Mouse (Mus musculus) lung, embryonic 16.5 days (tissue): ENCODE results near the gene Gfral. TPM values are rescaled to one million over a fixed set of nuclear protein-coding genes. Genes with fewer than 3 reads are reported as not detected.
"Not testable (repeated sequence)": the region's sequence is repeated elsewhere in the genome, so short reads cannot be mapped to it uniquely, and the experiment has no call there.

Experiments used
- ATAC-seq: fragments of 200-750 bp; cut with Nextera tagmentation; 2 replicates; pipeline ENCODE4 v1.8.0; 2017; ENCODE audit warnings: low read depth, mild to moderate bottlenecking, moderate library complexity
- H3K27ac ChIP-seq: fragments of 300-500 bp; sonication (generic); 2 replicates; pipeline ENCODE4 v1.5.1; 2014; ENCODE audit warnings: mild to moderate bottlenecking, control low read depth, low read length
- H3K27me3 ChIP-seq: fragments of 300-500 bp; sonication (generic); 2 replicates; pipeline ENCODE4 v1.6.1; 2014; ENCODE audit warnings: low read depth, low read length, mixed read lengths; ENCODE audit not compliant: control insufficient read depth, insufficient read depth
- H3K36me3 ChIP-seq: fragments of 300-500 bp; sonication (generic); 2 replicates; pipeline ENCODE4 v1.6.1; 2014; ENCODE audit warnings: low read length; ENCODE audit not compliant: control insufficient read depth, insufficient read depth
- H3K4me1 ChIP-seq: fragments of 300-500 bp; sonication (generic); replicated peaks from 2 replicates; pipeline ENCODE4 v1.6.1; 2014; ENCODE audit warnings: low read length, mixed read lengths; ENCODE audit not compliant: control insufficient read depth, insufficient read depth
- H3K4me2 ChIP-seq: fragments of 300-500 bp; sonication (generic); 2 replicates; pipeline ENCODE4 v1.6.1; 2014; ENCODE audit warnings: low read depth, low read length, control low read depth
- H3K4me3 ChIP-seq: fragments of 300-500 bp; sonication (generic); 2 replicates; pipeline ENCODE4 v1.5.1; 2014; ENCODE audit warnings: mild to moderate bottlenecking, low read length, control low read depth
- H3K9ac ChIP-seq: fragments of 300-500 bp; sonication (generic); 2 replicates; pipeline ENCODE4 v1.6.1; 2014; ENCODE audit warnings: low read length, control low read depth
- H3K9me3 ChIP-seq: fragments of 300-500 bp; sonication (generic); 2 replicates; pipeline ENCODE4 v1.6.1; 2016; ENCODE audit warnings: low read length; ENCODE audit not compliant: control insufficient read depth
- WGBS: fragments of 180-500 bp; shearing (Covaris S2); extraction: QIAGEN DNeasy Blood & Tissue Kit; methylation state at CpG from one replicate; pipeline ENCODE4 v1.1.7; 2014; 5-methylcytosine and 5-hydroxymethylcytosine counted together
- polyA plus RNA-seq: library from polyadenylated mRNA; unstranded; fragments of >200 nt; fragmentation: Nextera tagmentation; extraction: Ambion mirVana; gene quantifications from 2 replicates; pipeline ENCODE4 v1.2.1, GENCODE M21; 2015

Gfral gene
- polyA plus RNA-seq, 1 experiment from 2014 or later, result not detected

GRCm38 (mm10) chr9:76145593-76145992 lies 67.9 kb downstream of the Gfral start:
- no peaks in the 10 kb centered on the region for H3K36me3 ChIP-seq
- no peaks in the 10 kb centered on the region for H3K4me1 ChIP-seq
- no peaks in the 10 kb centered on the region for H3K9me3 ChIP-seq
- no peaks in the 10 kb centered on the region for H3K27me3 ChIP-seq
- no peak overlapping the region for H3K9ac ChIP-seq
- H3K4me3 ChIP-seq, result no peak overlapping the region
- no peak overlapping the region for H3K4me2 ChIP-seq
- H3K27ac ChIP-seq, result no peak overlapping the region
- whole genome bisulfite sequencing, result 68% methylated on average over 3 of the region's 3 CpGs
- ATAC-seq, result no peak

- Histone ChIP-seq H3K9me3 (no peaks in the 10 kb centered on the region), H3K4me1 (no peaks in the 10 kb centered on the region), H3K9ac (no peak overlapping the region), H3K27me3 (no peaks in the 10 kb centered on the region), H3K27ac (no peak overlapping the region), H3K36me3 (no peaks in the 10 kb centered on the region), H3K4me2 (no peak overlapping the region), H3K4me3 (no peak overlapping the region)
- 0 out of 2 replicates have a peak, but pooled peaks have one; percentile 20 for ATAC-seq
- WGBS, result 64% methylated on average over 3 of the region's 3 CpGs
Measured at GRCm38 (mm10) chr9:76138378-76139109, 74.9 kb downstream of the Gfral start.

- no peak for ATAC-seq
- whole genome bisulfite sequencing, result 84% methylated on average over 6 of the region's 6 CpGs
Measured at GRCm38 (mm10) chr9:76134042-76134441, 79.4 kb downstream of the Gfral start.

GRCm38 (mm10) chr9:76129353-76129752 lies 84.1 kb downstream of the Gfral start:
- Histone ChIP-seq H3K27me3 (no peaks in the 10 kb centered on the region), H3K4me2 (no peak overlapping the region), H3K27ac (no peak overlapping the region), H3K4me1 (no peaks in the 10 kb centered on the region), H3K4me3 (no peak overlapping the region), H3K9ac (no peak overlapping the region), H3K36me3 (no peaks in the 10 kb centered on the region), H3K9me3 (no peaks in the 10 kb centered on the region)
- no peak for ATAC-seq
- 70% methylated on average over 1 of the region's 1 CpGs for WGBS

More at GRCm38 (mm10) chr9:76134042-76134441, 79.4 kb downstream of the Gfral start:
- H3K9ac ChIP-seq, result no peak overlapping the region
- no peak overlapping the region for H3K27ac ChIP-seq
- H3K4me1 ChIP-seq, result no peaks in the 10 kb centered on the region
- H3K36me3 ChIP-seq, result no peaks in the 10 kb centered on the region
- no peaks in the 10 kb centered on the region for H3K9me3 ChIP-seq
- H3K27me3 ChIP-seq, result no peaks in the 10 kb centered on the region
- H3K4me2 ChIP-seq, result no peak overlapping the region
- no peak overlapping the region for H3K4me3 ChIP-seq

GRCm38 (mm10) chr9:76124249-76124648 lies 89.2 kb downstream of the Gfral start:
- ATAC-seq, result no peak
- Histone ChIP-seq H3K27ac (no peak overlapping the region), H3K9me3 (no peaks in the 10 kb centered on the region), H3K4me2 (no peak overlapping the region), H3K4me3 (no peak overlapping the region), H3K27me3 (no peaks in the 10 kb centered on the region), H3K36me3 (no peaks in the 10 kb centered on the region), H3K4me1 (no peaks in the 10 kb centered on the region), H3K9ac (no peak overlapping the region)
- WGBS, result 58% methylated on average over 4 of the region's 4 CpGs

GRCm38 (mm10) chr9:76122888-76123287 lies 90.6 kb downstream of the Gfral start:
- ATAC-seq, result peak; percentile 49; the same call in 1 of the 2 replicates
- H3K9ac ChIP-seq, H3K4me1 ChIP-seq, H3K9me3 ChIP-seq, H3K27ac ChIP-seq, H3K27me3 ChIP-seq, H3K4me3 ChIP-seq, H3K36me3 ChIP-seq, H3K4me2 ChIP-seq: not testable (repeated sequence)
- 2% methylated on average over 2 of the region's 2 CpGs for WGBS

Other genes starting within 250 kb of the Gfral start
- gene Hmgcll1, start 198.8 kb downstream of the Gfral start, polyA plus RNA-seq, result 10.5 and 10.8 TPM in 2 replicates
- gene Hcrtr2, start 110.2 kb upstream of the Gfral start, polyA plus RNA-seq, result 0.09 and 0.25 TPM in 2 replicates